Mouse (Mus musculus) spleen, adult 2 months (tissue): ENCODE results near the gene Usp36.

ENCODE experiments used
- CTCF ChIP-seq: fragments of 200-500 bp; IDR thresholded peaks from 2 replicates; pipeline ENCODE4 v1.5.1; 2011; ENCODE audit warnings: mild to moderate bottlenecking, inconsistent platforms; ENCODE audit not compliant: insufficient read depth, insufficient read length, insufficient replicate concordance; ENCODE audit errors: extremely low read depth
- POLR2A ChIP-seq: fragments of 200-500 bp; IDR thresholded peaks from 2 replicates; pipeline ENCODE4 v1.6.1; 2011; ENCODE audit warnings: low read depth, low read length, inconsistent platforms

- TF ChIP-seq CTCF: no peak
- TF ChIP-seq POLR2A: no peak
Measured at GRCm38 (mm10) chr11:118254159-118254951, 35.7 kb downstream of the Usp36 start.
